Comparison of ENCODE assay signal across 7 mouse cellular contexts in the genomic region with DNA sequence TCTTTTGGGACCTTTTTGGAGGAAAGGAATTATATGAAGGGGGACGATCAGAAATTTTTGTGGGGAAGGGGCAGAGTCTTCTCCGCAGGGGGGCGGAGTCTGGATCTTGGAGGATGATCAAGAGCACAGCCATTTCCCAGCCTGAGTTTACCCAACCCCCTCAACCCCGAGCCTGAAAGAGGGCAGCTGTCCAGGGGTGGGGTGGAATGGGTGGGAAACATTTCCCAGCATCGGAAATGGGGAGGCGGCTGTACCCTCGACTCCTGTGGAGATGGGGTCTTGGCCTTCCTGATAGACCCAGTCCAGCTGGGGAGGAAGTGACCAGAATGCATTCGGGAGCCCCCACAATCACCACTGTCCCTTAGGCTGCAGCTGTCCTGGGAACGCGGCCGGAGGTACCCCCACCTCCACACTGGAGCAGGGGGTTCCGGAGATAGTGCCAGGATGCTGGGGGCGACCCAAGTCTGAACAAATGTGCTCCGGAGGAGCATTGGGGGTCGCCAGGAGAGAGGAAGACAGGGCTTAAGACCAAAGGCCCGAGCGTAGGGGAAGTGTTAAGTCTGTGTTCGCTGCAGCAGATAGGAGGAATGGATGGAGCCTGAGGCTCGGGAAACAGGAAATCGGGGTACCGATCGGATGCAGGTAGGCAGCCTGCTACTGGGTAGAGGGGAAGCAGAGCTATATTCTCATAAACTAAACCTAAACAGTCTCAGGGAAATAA. TPM values are rescaled to one million over a fixed set of nuclear protein-coding genes. Genes with fewer than 3 reads are reported as not detected.
DNase-seq lines count a peak whose midpoint lies in the region; ATAC-seq and TF ChIP-seq lines count a peak whose summit lies in the region.

No protein-coding gene starts in this region.

- peak overlapping the region; percentile 60; the same call in 1 of the 2 replicates for H3K9ac ChIP-seq in ES-E14 (ENCODE audit: insufficient read depth, low read depth, low read length, poor library complexity, severe bottlenecking)
- peak overlapping the region; percentile 47 for H3K9ac ChIP-seq in stomach, embryonic 14.5 days (replicated peaks; ENCODE audit: low read depth, low read length)

- H3K9me3 ChIP-seq in ES-E14 (ENCODE audit: control insufficient read depth, insufficient read depth, low read depth, low read length) = no peaks in the 10 kb centered on the region
- H3K9me3 ChIP-seq in stomach, embryonic 14.5 days (ENCODE audit: control insufficient read depth, low read depth, low read length) = no peaks in the 10 kb centered on the region

- TF ChIP-seq CTCF in C2C12 (IDR thresholded peaks at IDR 0.05; ENCODE audit: control insufficient read depth, insufficient read depth, insufficient read length) = no peak

- in situ Hi-C loops in ES-E14 (cut with MboI; ENCODE audit: low sequenced_read_pairs in 2 of 2, unreplicated experiment in 2 of 2) = no loop called here

- H3K36me3 ChIP-seq in C2C12 (ENCODE audit: control insufficient read depth, insufficient read depth) (peaks cover 2% of the 10 kb centered on the region), ES-E14 (ENCODE audit: control insufficient read depth, insufficient read depth, low read length, poor library complexity, severe bottlenecking) (peaks cover 7% of the 10 kb centered on the region)
- H3K36me3 ChIP-seq in stomach, embryonic 14.5 days (ENCODE audit: control insufficient read depth, insufficient read depth, low read length) = no peaks in the 10 kb centered on the region; the same call in 1 of the 2 replicates

- DNase-seq in ES-E14 (ENCODE audit: low read depth, low spot score) = peak; percentile 66
- peak; percentile 83 for DNase-seq in embryo, embryonic 10.5 days (ENCODE audit: low spot score)
- peak; percentile 79 to 81 for DNase-seq in heart, adult 9 months (ENCODE audit: low spot score in 2 of 2)
- peak; percentile 61 for DNase-seq in kidney, adult 9 months
- DNase-seq in lung, postnatal 10 days = peak; percentile 92

- peaks cover 43% of the 10 kb centered on the region for H3K79me2 ChIP-seq in C2C12 (ENCODE audit: control insufficient read depth, insufficient read depth)

- ATAC-seq in stomach, embryonic 14.5 days (ENCODE audit: insufficient number of reproducible peaks, insufficient read depth, low FRiP score, low read depth) = peak; percentile 12; the same call in 1 of the 2 replicates

- H3K27ac ChIP-seq in ES-E14 (ENCODE audit: insufficient read depth, low read depth, low read length, poor library complexity, severe bottlenecking) = peak overlapping the region; percentile 80; the same call in 1 of the 2 replicates
- peak overlapping the region; percentile 99 for H3K27ac ChIP-seq in stomach, embryonic 14.5 days (ENCODE audit: low read length)

- WGBS in stomach, embryonic 14.5 days = 2% methylated on average over 22 of the region's 22 CpGs

- H3K27me3 ChIP-seq in C2C12 (ENCODE audit: control insufficient read depth, insufficient read depth, insufficient read length) = no peaks in the 10 kb centered on the region
- H3K27me3 ChIP-seq in stomach, embryonic 14.5 days (ENCODE audit: control insufficient read depth, insufficient read depth, low read length) = no peaks in the 10 kb centered on the region

- peak overlapping the region; percentile 77 for H3ac ChIP-seq in C2C12 (ENCODE audit: control insufficient read depth, insufficient read length, low read depth)

- H3K4me3 ChIP-seq in C2C12 (ENCODE audit: insufficient read depth, poor library complexity, severe bottlenecking) = peak overlapping the region; percentile 26
- H3K4me3 ChIP-seq in ES-E14 (ENCODE audit: insufficient read depth in 1 of 2, low read depth in 1 of 2, low read length in 2 of 2, poor library complexity in 1 of 2, severe bottlenecking in 1 of 2) = peak overlapping the region; percentile 92 to 98
- H3K4me3 ChIP-seq in stomach, embryonic 14.5 days (ENCODE audit: low read depth, low read length) = peak overlapping the region; percentile 98

- peaks cover 35% of the 10 kb centered on the region for H3K79me3 ChIP-seq in C2C12 (ENCODE audit: low read depth)

- H3K4me2 ChIP-seq in stomach, embryonic 14.5 days (replicated peaks; ENCODE audit: low read depth, low read length) = peak overlapping the region; percentile 70

- H3K4me1 ChIP-seq in ES-E14 (ENCODE audit: control insufficient read depth in 2 of 2, insufficient read depth in 2 of 2, low read length in 2 of 2, poor library complexity in 1 of 2) = peaks cover 0 to 15% of the 10 kb centered on the region in 2 experiments
- peaks cover 25% of the 10 kb centered on the region for H3K4me1 ChIP-seq in stomach, embryonic 14.5 days (ENCODE audit: control insufficient read depth, insufficient read depth, low read length)

TF ChIP-seq in C2C12, 6 proteins besides CTCF, POLR2A, EP300 and RAD21:
- TF ChIP-seq FOSL1 (IDR thresholded peaks at IDR 0.05; ENCODE audit: insufficient read depth, low read length, poor library complexity, severe bottlenecking) = no peak
- no peak for TF ChIP-seq CEBPB (IDR thresholded peaks at IDR 0.05; ENCODE audit: low read depth)
- TF ChIP-seq MYOD1 (IDR thresholded peaks at IDR 0.05; ENCODE audit: control insufficient read depth, insufficient read length, low read depth) = no peak
- no peak for TF ChIP-seq MAX (IDR thresholded peaks at IDR 0.05)
- no peak for TF ChIP-seq MYOG (IDR thresholded peaks at IDR 0.05; ENCODE audit: control insufficient read depth, extremely low read depth, insufficient read length)
- no peak for TF ChIP-seq USF1 (IDR thresholded peaks at IDR 0.05; ENCODE audit: low read depth)
TF ChIP-seq in C2C12: peak in this region for 0.

TF ChIP-seq in ES-E14, 5 proteins besides CTCF, POLR2A, EP300 and RAD21:
- TF ChIP-seq MAFK (IDR thresholded peaks at IDR 0.05; ENCODE audit: insufficient read depth, low read depth, low read length) (no peak), ZC3H11A (IDR thresholded peaks at IDR 0.05; ENCODE audit: borderline replicate concordance, low read depth, low read length) (no peak), CHD2 (IDR thresholded peaks at IDR 0.05; ENCODE audit: low read depth, low read length) (no peak), ZNF384 (IDR thresholded peaks at IDR 0.05; ENCODE audit: low read depth, low read length) (no peak), HCFC1 (IDR thresholded peaks at IDR 0.05; ENCODE audit: borderline replicate concordance, insufficient read depth, low read length) (no peak)

RNA-seq across cellular contexts. Expression of gene Erf, which starts 0.7 kb away (rescaled TPM):
- 61.8 TPM for polyA plus RNA-seq in C2C12 (2012; fragmentation: generic; extraction: Trizol)
- 82.2 and 87.1 TPM in 2 replicates for total RNA-seq in ES-E14 (2012; rRNA removed)
- polyA plus RNA-seq in stomach, embryonic 14.5 days (2014; fragmentation: Nextera tagmentation; extraction: Ambion mirVana) = 25.8 and 27.7 TPM in 2 replicates

RNA-seq across cellular contexts. Expression of gene Gsk3a, which starts 13.6 kb away (rescaled TPM):
- polyA plus RNA-seq in C2C12 (2012; fragmentation: generic; extraction: Trizol) = 87.3 TPM
- total RNA-seq in ES-E14 (2012; rRNA removed) = 38.2 and 38.5 TPM in 2 replicates
- polyA plus RNA-seq in stomach, embryonic 14.5 days (2014; fragmentation: Nextera tagmentation; extraction: Ambion mirVana) = 14.7 and 15.9 TPM in 2 replicates

RNA-seq across cellular contexts. Expression of gene Cic, which starts 16.3 kb away (rescaled TPM):
- polyA plus RNA-seq in C2C12 (2012; fragmentation: generic; extraction: Trizol) = 79.5 TPM
- total RNA-seq in ES-E14 (2012; rRNA removed) = 68.4 and 72.4 TPM in 2 replicates
- polyA plus RNA-seq in stomach, embryonic 14.5 days (2014; fragmentation: Nextera tagmentation; extraction: Ambion mirVana) = 51.4 and 54.1 TPM in 2 replicates

RNA-seq across cellular contexts. Expression of gene Zfp526, which starts 30.0 kb away (rescaled TPM):
- 5.4 TPM for polyA plus RNA-seq in C2C12 (2012; fragmentation: generic; extraction: Trizol)
- total RNA-seq in ES-E14 (2012; rRNA removed) = 5.0 and 5.2 TPM in 2 replicates
- polyA plus RNA-seq in stomach, embryonic 14.5 days (2014; fragmentation: Nextera tagmentation; extraction: Ambion mirVana) = 3.7 and 4.2 TPM in 2 replicates

RNA-seq across cellular contexts. Expression of gene Dedd2, which starts 30.8 kb away (rescaled TPM):
- 5.3 TPM for polyA plus RNA-seq in C2C12 (2012; fragmentation: generic; extraction: Trizol)
- 22.8 and 31.3 TPM in 2 replicates for total RNA-seq in ES-E14 (2012; rRNA removed)
- 7.5 and 8.7 TPM in 2 replicates for polyA plus RNA-seq in stomach, embryonic 14.5 days (2014; fragmentation: Nextera tagmentation; extraction: Ambion mirVana)

Comparison
In these comparisons a context has a peak if more than half of its experiments do, and no peak if none do; other contexts are left out.
1. Peak in every context shown above with its lines: DNase-seq, ATAC-seq, H3K4me3 ChIP-seq and H3K27ac ChIP-seq.
2. H3K4me3 ChIP-seq: peak in every context shown above with its lines; median percentile 98 in stomach, embryonic 14.5 days; 95 in ES-E14; 26 in C2C12.